In genomic region chrX:103621799-103622198, GRCm38 (mm10) we compare ENCODE assay signal across 10 mouse cellular contexts. TPM values are rescaled to one million over a fixed set of nuclear protein-coding genes. Genes with fewer than 3 reads are reported as not detected.
DNase-seq lines count a peak whose midpoint lies in the region; ATAC-seq and TF ChIP-seq lines count a peak whose summit lies in the region.
"Had no signal": no experiment of that assay in that cellular context is flagged by ENCODE, and none has a peak within 500 bp of the region (broad histone marks: within the 10 kb centered on the region; RNA-seq: fewer than 3 reads in every experiment).

No protein-coding gene starts in this region.

- no peaks in the 10 kb centered on the region for H3K79me2 ChIP-seq in heart, adult 2 months (replicated peaks; ENCODE audit: control insufficient read depth, insufficient read depth, low read length)

- TF ChIP-seq EP300 in heart, adult 2 months (IDR thresholded peaks at IDR 0.05; ENCODE audit: insufficient read depth, low read depth, low read length) = no peak

- peak overlapping the region; percentile 72 for H3K9ac ChIP-seq in heart, adult 2 months (ENCODE audit: low read depth, low read length)
- peak overlapping the region; percentile 31; the same call in 1 of the 2 replicates for H3K9ac ChIP-seq in embryonic facial prominence, embryonic 15.5 days
- peak overlapping the region; percentile 71 for H3K9ac ChIP-seq in intestine, postnatal 0 days (ENCODE audit: low read depth, low read length)
- peak overlapping the region; percentile 73 for H3K9ac ChIP-seq in midbrain, embryonic 11.5 days (ENCODE audit: low read length)

- peak overlapping the region; percentile 97 for H3K27ac ChIP-seq in heart, adult 2 months
- H3K27ac ChIP-seq in embryonic facial prominence, embryonic 15.5 days (replicated peaks) = peak overlapping the region; percentile 92
- H3K27ac ChIP-seq in intestine, postnatal 0 days (ENCODE audit: low read depth, low read length) = peak overlapping the region; percentile 93
- H3K27ac ChIP-seq in midbrain, embryonic 11.5 days (ENCODE audit: low read depth, low read length) = peak overlapping the region; percentile 44; the same call in 1 of the 2 replicates

- H3K4me2 ChIP-seq in embryonic facial prominence, embryonic 15.5 days (replicated peaks) = peak overlapping the region; percentile 58
- peak overlapping the region; percentile 64 for H3K4me2 ChIP-seq in intestine, postnatal 0 days (replicated peaks; ENCODE audit: low read depth)
- H3K4me2 ChIP-seq in midbrain, embryonic 11.5 days = peak overlapping the region; percentile 63

- no peak for TF ChIP-seq POLR2A in heart, adult 2 months (IDR thresholded peaks at IDR 0.05; ENCODE audit: insufficient read depth, low read depth, low read length)

- no peaks in the 10 kb centered on the region; the same call in 1 of the 2 replicates for H3K4me1 ChIP-seq in heart, adult 2 months (ENCODE audit: control insufficient read depth, insufficient read depth, low read length)
- H3K4me1 ChIP-seq in embryonic facial prominence, embryonic 15.5 days = no peaks in the 10 kb centered on the region
- H3K4me1 ChIP-seq in intestine, postnatal 0 days (replicated peaks; ENCODE audit: control insufficient read depth, insufficient read depth, low read length) = no peaks in the 10 kb centered on the region
- H3K4me1 ChIP-seq in midbrain, embryonic 11.5 days (ENCODE audit: control insufficient read depth, insufficient read depth, low read length) = peaks cover 9% of the 10 kb centered on the region

- H3K9me3 ChIP-seq in embryonic facial prominence, embryonic 15.5 days (replicated peaks) = no peaks in the 10 kb centered on the region
- H3K9me3 ChIP-seq in intestine, postnatal 0 days (ENCODE audit: control insufficient read depth) = no peaks in the 10 kb centered on the region
- H3K9me3 ChIP-seq in midbrain, embryonic 11.5 days (ENCODE audit: control insufficient read depth, low read length) = no peaks in the 10 kb centered on the region

- DNase-seq in heart, adult 2 months = peak in 1 of 2 experiments; percentile 60
- DNase-seq in heart, postnatal 10 days = no peak
- peak; percentile 90 for DNase-seq in midbrain, embryonic 11.5 days (ENCODE audit: low spot score, missing footprints)
- DNase-seq in thymus, postnatal 4 days = peak; percentile 23
- no peak for DNase-seq in layer of hippocampus, adult 9-11 months

- H3K36me3 ChIP-seq in heart, adult 2 months (ENCODE audit: control insufficient read depth, insufficient read depth, low read length) = no peaks in the 10 kb centered on the region
- H3K36me3 ChIP-seq in embryonic facial prominence, embryonic 15.5 days = no peaks in the 10 kb centered on the region
- no peaks in the 10 kb centered on the region for H3K36me3 ChIP-seq in intestine, postnatal 0 days (ENCODE audit: control insufficient read depth, insufficient read depth)
- no peaks in the 10 kb centered on the region for H3K36me3 ChIP-seq in midbrain, embryonic 11.5 days (ENCODE audit: control insufficient read depth, insufficient read depth, low read length)

- peak; percentile 13 for ATAC-seq in CD4-positive, CD25-positive, alpha-beta regulatory T cell, adult 4 months
- ATAC-seq in embryonic facial prominence, embryonic 15.5 days (ENCODE audit: insufficient number of reproducible peaks, low FRiP score, low TSS enrichment, low read depth) = peak; percentile 9; the same call in 1 of the 2 replicates
- ATAC-seq in intestine, postnatal 0 days = peak; percentile 39
- peak; percentile 23 for ATAC-seq in midbrain, embryonic 11.5 days (ENCODE audit: low FRiP score)

- H3K27me3 ChIP-seq in heart, adult 2 months (ENCODE audit: control insufficient read depth, insufficient read depth, low read length) = no peaks in the 10 kb centered on the region
- H3K27me3 ChIP-seq in embryonic facial prominence, embryonic 15.5 days = no peaks in the 10 kb centered on the region
- no peaks in the 10 kb centered on the region for H3K27me3 ChIP-seq in intestine, postnatal 0 days (replicated peaks; ENCODE audit: control insufficient read depth, insufficient read depth, low read length)
- H3K27me3 ChIP-seq in midbrain, embryonic 11.5 days (ENCODE audit: control insufficient read depth, insufficient read depth, low read length) = no peaks in the 10 kb centered on the region

- no peak for TF ChIP-seq CTCF in heart, adult 2 months (IDR thresholded peaks at IDR 0.05)
- no peak for TF ChIP-seq CTCF in intestine, postnatal 0 days (IDR thresholded peaks at IDR 0.05; ENCODE audit: low read depth)

- 6% methylated on average over 8 of the region's 8 CpGs for WGBS in heart, adult 2 months
- 5% methylated on average over 8 of the region's 8 CpGs for WGBS in embryonic facial prominence, embryonic 15.5 days
- WGBS in intestine, postnatal 0 days = under 1% methylated on average over 8 of the region's 8 CpGs
- WGBS in midbrain, embryonic 11.5 days = 8% methylated on average over 8 of the region's 8 CpGs

- intact Hi-C loops in heart, adult 2 months (cut with DNase I) = loop anchor here (5.0 kb wide), 1 partner anchor 361 kb away; the partner anchor contains the start of gene Rlim
- intact Hi-C loops in heart, postnatal 10 days (cut with DNase I) = loop anchor here (2.0 to 10.0 kb wide), 2 partner anchors 129 to 203 kb away; partner anchors contain the start of gene Slc16a2

- H3K4me3 ChIP-seq in heart, adult 2 months = peak overlapping the region; percentile 56
- peak overlapping the region; percentile 52 for H3K4me3 ChIP-seq in embryonic facial prominence, embryonic 15.5 days (replicated peaks)
- H3K4me3 ChIP-seq in intestine, postnatal 0 days (ENCODE audit: low read depth, low read length) = peak overlapping the region; percentile 39
- H3K4me3 ChIP-seq in midbrain, embryonic 11.5 days (ENCODE audit: low read depth, low read length) = peak overlapping the region; percentile 33

RNA-seq across cellular contexts. Expression of gene Zcchc13, which starts 8.6 kb away (rescaled TPM):
- total RNA-seq in heart, adult 2 months (2021) = not detected
- not detected in 2 replicates for polyA plus RNA-seq in heart, adult 2 months (2012; rRNA removed)
- total RNA-seq in heart, postnatal 10 days (2021) = not detected
- not detected for polyA plus RNA-seq in CD4-positive, CD25-positive, alpha-beta regulatory T cell, adult 4 months (2017; shearing (Covaris generic))
- not detected in 2 replicates for polyA plus RNA-seq in embryonic facial prominence, embryonic 15.5 days (2015; fragmentation: Nextera tagmentation; extraction: Ambion mirVana)
- not detected in 2 replicates for polyA plus RNA-seq in intestine, postnatal 0 days (2015; fragmentation: Nextera tagmentation; extraction: Ambion mirVana)
- not detected in 2 replicates for polyA plus RNA-seq in midbrain, embryonic 11.5 days (2014; fragmentation: Nextera tagmentation; extraction: Ambion mirVana)
- total RNA-seq: heart, postnatal 36 days had no signal
- polyA plus RNA-seq: Patski had no signal

Comparison
In these comparisons a context has a peak if more than half of its experiments do, and no peak if none do; other contexts are left out.
1. DNase-seq: peak in midbrain, embryonic 11.5 days (single experiment) and thymus, postnatal 4 days (single experiment); none in heart, postnatal 10 days (0 of 2) and layer of hippocampus, adult 9-11 months (single experiment).
2. H3K27ac ChIP-seq: peak in every context shown above with its lines; median percentile 97 in heart, adult 2 months; 93 in intestine, postnatal 0 days; 92 in embryonic facial prominence, embryonic 15.5 days; 44 in midbrain, embryonic 11.5 days.
3. Peak in every context shown above with its lines, with median percentiles within 50 percentile points of each other: H3K4me3 ChIP-seq, H3K9ac ChIP-seq, ATAC-seq and H3K4me2 ChIP-seq.